Mouse (Mus musculus) embryo, embryonic 11 days (tissue): Measurements from ENCODE around the gene Rtn4rl2.

ENCODE experiments used
- DNase-seq: peaks from one replicate; pipeline ENCODE4 v3.0.0-alpha.2; 2015

The Rtn4rl2 gene

DNA sequence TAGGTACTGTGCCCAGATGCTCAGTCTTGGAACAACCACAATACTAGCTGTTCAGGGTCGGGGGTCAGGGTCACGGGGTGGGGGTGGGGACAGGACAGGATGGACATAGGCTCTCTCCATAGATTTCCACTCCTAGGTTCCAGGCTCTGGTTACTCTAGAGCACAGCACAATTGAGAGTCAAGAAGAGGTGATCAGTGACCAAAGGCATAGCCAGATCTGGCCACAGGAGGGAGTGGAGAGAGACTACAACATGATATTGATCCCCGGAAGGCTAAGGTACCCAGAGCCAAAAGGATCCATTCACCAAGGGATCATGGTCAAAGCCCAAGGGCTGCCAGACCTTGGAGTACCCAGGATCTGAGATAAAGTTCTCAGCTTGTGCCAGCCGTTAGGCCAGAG, 1.9 kb downstream of the Rtn4rl2 start:
- no peak for DNase-seq

DNA sequence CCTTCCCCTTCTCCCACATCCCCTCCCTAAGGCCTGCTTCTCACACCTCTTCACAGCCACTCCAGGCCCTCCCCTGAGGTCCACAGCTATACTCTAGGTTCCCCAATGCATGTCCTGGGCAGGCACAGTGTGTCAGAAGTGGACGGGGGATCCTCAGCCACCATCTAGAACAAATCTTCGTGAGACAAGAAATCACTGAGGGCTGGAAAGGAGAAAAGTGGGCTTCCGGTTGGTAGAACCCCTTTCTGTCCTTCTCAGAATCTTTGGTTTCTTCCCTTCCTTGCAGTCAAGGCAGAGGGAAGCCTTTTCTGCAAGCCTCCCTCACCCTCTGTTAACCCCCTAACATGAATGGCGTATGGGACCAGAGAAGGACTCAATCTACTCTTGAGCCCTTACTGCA, 2.6 kb downstream of the Rtn4rl2 start:
- DNase-seq = no peak

DNA sequence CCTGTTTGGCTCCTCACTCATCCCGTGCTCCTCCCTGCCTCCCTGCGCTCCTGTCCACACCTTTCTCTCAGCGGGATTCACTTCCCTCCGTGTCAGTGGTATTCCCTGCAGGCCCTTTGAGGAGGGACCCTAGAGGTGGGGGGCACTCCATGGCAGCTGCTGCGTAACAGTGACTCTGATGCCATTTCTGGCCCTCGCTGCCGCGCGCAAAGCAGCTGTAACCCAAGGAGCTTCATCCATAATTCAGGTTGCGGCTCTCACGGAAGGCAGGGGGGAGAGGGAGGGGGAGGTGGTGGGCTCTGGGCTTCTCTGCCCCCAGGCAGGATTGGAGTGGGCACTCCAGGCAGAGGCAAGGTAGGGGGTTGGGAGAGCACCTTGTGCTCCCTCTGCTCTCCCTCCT, 3.0 kb downstream of the Rtn4rl2 start:
- DNase-seq = peak; percentile 47

DNA sequence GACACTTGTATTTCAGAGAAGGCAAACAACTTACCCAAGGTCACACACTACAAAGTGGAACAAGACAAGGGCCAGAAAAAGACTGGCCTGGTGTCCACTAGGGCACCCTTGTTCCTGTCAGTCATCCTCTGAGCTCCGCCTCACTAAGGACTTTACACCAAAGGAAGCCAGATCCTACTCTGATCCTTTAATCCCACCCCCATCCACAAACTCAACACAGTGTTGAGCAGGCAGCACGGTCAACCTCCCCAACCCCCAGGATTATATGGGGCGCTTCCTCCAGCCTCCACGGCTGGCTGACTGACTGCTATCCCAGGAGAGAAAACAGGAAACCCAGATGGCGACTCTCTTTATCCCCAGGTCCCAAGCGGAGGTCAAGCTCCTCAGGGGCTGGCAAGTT, 3.4 kb downstream of the Rtn4rl2 start:
- DNase-seq = no peak

DNA sequence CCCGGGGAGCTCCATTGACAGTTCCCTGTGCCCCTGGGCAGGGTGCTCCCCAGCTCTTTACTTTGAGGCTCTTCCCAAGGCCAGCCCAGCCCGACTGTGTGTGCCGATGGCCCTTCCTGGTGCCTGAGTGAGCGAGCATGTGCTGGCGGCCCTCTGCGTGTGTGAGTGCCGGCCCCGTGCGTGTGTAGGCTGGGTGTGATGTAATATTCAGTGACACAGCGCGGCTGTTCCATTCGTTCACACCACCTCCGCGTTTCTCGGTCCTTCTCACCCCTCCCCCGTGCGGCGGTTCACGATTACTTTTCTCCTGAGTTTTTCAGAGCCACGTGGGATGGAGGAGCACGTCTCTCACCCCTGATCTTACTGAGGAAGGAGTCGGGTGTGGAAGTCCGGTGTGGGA, 3.9 kb downstream of the Rtn4rl2 start:
- DNase-seq = no peak

DNA sequence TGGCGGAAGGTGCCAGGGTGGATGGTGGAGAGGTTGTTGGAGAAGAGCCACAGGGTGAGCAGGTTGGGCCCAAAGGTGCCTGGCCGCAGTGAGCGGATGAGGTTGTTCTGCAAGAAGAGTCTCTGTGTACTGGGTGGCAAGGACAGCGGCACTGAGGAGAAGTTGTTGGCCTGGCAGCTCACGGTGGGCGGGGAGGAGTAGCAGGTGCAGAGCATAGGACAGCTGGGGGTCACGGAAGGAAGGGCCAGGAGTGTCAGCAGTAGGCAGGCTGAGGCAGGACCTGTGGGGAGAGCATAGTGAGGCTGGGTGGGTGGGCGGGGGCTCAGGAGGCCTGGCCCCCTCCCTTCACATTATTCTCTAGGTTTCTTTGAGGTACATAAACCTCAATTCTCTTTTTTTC, 5.9 kb downstream of the Rtn4rl2 start:
- DNase-seq = no peak

DNA sequence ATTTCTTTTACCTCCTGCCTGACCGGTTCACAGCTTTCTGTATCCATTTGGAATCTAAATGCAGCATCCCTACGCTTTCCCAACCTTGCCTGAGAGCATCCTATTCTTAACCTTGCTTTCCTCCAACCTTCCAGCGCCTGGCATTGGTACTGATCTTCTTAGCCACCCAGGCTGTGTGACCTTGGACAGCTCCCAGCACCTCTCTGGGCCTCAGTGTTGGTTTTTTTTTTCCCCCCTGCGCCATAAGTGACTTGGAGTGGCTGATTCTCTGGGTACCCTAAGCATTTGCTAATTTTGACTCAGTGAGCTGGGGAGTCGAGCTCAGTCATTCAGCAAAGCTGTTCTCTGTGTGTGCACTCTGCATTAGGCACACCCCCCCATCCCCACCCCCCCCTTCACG, 10.7 kb downstream of the Rtn4rl2 start:
- no peak for DNase-seq

DNA sequence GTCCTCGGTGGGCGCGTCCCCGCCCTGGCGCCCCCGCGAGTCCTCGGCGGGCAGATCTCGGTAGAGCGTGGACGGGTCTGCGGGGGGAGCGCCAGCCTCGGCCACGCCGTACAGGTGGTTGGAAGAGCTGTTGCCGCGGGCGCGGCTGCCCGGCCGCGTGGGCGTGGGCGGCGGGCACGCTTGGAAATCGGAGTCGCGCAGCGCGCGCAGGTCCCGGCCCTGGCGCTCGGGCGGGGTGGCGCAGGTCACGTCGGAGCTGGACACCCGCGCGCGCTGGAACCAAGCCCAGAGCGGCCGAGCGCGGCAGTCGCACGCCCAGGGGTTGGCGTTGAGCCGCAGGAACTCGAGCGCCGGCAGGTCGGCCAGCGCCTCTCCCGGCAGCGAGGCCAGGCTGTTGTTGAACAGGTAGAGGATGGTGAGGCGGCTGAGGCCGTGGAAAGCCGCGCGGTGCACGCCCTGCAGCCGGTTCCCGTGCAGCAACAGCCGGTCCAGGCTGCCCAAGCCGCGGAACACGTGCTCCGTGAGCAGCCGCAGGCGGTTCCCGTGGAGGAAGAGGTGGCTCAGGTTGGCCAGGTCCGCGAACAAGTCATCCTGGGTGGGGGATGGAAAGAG, 14.3 kb downstream of the Rtn4rl2 start:
- DNase-seq = peak; percentile 52

DNA sequence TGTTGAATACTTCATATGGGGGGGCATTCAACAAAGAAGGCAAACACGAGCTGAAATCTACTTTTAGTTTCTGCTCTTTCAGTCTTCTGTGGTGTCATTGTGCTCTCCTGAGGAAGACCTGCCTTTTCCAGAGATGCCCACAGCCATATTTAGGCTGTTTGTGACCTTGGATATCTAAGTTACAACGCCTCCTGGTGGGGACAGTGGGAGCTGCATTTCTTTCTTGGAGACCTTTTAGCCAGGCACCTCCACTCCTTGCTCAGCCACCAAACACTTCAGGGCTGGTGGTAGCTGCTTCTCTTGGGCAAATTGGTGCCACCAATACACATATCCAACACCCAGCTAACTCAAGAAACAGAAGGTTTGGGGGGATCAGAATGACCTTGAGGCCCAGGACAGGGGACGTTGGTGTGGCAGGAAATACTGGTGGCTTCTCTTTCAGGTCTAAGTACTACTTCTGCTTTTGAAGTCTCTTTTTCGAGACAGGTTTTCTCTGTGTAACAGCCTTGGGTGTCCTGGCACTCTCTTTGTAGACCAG, 15.8 kb downstream of the Rtn4rl2 start:
- DNase-seq = no peak

DNA sequence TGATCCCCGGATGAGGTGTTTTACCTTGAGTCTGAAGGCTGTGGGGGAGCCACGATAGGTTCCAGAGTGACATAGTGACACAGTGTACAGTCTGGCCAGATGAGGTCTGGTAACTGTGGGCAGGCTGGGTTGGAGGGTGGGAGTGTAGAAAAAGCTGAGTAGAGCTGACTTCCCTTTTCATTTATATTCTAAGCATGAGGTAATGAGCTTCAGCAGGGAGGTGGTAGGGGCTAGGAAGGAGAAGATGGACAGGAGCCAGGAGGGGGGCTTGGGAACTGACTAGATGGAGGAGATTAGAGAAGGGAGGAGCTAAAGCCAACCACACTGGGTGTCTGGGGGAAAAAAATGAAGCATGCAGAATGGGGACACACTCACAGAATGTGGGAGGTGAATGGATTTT, 17.5 kb downstream of the Rtn4rl2 start:
- DNase-seq = no peak

DNA sequence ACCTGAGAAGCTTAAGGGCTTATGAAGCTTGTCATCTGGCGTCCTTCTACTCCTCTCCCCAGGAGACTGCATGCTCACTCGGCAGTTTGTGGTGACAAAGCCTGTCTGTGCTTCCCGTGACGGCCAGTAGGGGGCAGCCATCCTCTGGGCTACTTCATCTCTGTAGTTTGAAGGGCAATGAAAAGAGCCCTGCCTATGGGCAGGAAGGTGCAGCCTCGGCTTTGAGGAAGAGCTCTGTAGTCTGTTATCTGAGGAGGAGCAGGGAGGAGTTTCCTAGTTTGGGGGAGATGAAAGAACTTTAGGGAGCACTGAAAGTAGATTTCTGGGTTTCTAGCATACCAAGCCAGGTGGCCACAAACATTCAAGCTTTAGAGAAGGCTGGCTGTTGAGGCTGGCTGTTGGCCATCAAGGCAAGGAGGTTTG, 18.0 kb downstream of the Rtn4rl2 start:
- peak; percentile 69 for DNase-seq

DNA sequence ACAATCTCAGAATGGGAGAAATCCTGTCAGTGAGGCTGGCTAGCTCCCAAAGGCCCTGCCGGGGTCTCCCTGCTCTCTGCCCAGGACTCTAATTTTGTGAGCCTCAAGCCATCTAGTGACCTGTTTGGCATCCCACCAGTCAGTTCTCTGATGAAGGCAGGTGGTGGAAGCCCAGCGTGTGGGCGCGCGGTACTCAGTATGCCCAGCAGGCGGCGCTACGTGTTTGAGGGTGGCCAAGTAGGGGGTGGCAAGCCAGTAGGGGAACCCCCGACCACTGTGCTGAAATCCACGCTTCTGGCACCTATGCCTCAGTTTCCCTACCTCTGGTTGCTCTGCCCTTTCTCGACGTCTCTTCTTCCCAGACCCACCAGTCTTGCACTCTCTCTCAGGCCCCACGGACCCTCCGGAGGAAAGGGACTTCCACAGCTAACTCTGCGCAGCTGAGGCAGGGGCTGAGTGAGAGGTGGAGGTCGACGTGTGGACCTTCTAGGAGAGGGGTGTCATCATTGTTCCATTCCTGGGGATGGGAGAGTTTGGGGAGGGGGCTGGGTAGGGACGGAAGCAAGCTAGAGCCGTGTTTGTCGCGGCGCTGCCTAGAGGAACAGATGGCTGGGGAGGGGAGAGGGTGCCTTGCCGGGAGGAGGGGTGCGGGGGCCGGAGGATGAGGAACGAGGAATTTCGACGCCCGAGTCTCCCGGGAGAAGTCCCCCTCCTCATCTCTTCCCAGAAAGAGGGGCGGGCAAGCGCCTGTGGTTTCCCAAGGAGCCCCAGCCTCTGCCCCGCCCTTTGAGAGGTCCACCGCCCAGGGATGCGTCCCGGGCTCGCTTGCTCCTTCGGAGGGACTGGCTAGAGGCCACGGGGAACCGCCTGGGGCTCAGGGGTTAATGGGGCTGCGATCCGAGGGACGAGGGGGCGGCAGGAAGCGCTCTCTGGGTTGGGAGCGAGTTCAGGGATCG, 20.6 kb downstream of the Rtn4rl2 start:
- peak; percentile 70 for DNase-seq

DNA sequence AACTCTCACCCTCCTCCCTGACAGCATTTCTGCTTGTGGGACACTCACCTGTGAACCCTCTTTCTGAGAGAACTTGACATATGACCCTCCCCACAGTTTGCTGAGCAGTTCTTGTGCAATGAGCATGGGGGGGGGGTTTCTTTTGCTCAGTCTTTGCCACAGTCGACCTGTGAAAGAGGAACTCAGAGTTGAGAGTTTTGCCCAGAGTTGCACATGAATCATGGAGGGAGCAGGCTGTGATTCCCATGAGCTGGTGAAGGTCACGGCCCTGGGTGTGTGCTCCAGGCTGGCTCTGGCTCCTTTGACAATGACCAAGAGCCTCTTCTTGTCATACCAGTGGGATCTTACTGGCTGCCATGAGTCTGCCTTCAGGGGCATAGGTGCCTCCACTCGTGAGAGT, 24.3 kb downstream of the Rtn4rl2 start:
- DNase-seq = no peak

DNA sequence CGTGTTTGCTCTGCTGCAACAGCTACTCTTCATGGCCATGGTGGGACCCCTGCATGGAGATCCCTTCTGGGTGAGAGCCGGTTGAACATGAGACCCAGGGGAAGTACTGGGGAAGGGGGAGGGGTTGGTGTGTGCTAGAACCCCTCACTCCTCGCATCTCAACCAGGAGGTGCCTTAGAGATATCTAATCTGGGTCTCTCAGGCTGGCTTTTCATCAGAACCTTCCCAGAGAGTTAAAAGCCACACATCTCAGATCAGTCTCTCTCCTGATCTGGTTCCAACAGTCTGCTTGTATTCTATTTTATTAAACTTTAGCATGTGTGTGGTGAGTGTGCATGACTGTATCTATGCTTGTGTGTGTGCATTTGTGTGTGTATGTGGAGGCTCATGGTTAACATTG, 25.1 kb downstream of the Rtn4rl2 start:
- DNase-seq = no peak

DNA sequence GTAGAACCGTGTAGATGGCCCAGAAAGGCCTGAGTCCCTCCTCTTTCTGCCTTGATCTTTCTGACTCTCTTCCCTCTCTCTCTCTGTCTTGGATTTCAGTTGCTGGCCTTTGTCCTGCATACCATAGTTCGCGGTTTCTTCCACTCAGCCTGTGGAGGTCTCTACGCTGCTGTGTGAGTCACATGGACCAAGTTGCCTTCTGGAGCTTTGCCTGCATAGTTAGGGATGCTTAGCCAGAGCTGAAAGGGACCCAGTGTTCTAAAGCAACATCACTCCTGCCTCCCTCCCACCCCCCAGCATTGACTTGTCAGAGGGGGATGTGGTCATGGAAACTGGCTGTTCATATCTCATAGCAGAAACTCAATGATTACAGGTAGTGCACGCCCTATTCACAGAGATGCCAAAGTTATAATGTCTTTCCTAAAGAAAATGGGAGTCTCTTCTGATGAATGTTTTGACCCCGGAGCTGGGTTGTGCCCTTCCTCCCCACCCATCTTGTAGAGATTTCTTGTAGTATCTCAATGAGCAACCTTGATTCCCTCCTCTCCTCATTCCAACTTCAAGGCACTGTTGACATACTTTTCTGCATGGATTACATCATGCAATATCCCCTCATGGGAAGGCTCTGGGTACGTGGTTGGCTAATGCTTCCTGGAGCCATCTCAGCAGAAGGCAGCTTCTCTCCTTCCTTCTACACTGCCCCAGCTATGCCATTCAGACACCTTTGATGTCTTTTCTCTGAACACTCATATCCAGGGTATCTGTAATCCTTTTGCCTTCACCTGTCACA, 26.3 kb downstream of the Rtn4rl2 start:
- no peak for DNase-seq

DNA sequence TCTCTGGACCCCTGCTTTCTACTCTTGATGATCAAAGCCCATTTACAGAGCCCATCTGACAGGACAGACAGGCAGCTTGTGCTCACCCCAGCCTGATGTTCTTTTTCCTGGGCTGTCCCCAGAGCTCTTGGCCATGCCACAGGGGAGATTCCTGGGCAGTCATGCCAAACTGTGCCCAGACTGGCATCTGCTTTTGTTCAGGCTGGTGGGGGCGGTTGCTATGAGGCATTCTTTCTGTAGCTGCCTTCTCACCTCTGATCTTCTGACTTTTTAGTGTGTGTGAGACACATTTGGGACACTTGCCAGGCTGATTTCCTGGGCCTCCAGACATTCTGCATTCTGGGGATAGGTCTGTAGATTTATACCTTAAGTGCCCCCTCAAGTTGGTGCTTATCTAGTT, 28.0 kb downstream of the Rtn4rl2 start:
- no peak for DNase-seq

DNA sequence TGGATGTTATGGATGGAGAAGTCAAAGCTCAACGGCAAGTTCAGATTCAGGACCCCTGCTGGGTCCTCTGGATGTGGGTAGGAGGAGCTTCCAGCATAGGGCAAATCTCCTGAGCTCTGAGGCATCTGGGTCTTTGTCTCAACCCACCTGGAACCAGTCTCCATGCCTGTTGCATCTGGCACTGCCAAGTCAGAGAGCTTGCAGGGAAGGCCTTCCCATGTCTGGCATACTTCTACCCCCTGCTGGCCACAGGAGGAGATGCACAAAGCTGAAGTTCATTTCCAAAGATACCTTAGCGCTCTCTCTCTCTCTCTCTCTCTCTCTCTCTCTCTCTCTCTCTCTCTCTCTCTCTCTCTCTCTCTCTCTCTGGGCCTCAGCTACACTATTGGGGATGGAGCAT, 30.8 kb downstream of the Rtn4rl2 start:
- DNase-seq = peak; percentile 69

DNA sequence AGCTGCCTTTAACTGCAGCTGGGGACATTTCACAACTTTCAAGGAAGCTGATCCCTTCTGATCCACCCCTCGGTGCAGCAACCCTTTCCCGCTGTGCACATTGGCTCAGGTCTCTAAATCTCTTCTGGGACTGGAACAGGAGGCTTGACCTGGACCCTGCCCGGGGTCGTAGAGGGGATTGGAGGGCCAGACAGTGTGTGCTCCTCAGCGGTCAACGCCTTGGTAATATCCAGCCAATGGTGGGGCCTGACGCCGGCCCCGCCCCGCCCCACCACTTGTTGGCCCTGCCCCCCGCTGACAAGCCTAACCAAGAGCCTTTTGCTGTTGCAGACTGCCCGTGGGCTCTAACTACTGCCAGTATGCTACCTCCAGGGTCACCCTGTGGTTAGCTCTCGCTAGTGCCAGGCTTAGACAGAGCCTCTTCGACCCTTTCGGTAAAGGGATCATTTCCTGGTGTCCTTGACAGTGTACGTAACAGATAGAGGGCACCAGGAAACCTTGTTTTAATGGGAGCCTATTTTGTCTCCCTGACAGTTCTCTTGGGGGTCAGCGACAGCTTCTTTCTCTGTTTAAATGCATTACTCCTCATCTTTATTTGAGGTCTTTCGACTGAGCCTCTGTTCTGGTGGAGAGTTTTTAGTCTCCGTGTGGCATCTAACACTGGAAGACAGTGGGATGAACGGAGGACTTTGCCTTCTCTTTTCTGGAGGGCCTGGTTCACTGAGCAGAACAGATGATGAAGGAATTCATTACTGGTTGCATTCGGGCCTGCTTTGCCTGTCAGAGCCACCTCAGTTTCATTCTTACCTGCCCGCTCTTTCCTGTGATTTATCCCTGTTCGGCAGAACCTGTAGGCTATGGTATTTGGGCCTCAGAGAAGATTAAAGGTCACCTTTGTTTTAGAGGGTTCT, 35.1 kb downstream of the Rtn4rl2 start:
- peak; percentile 77 for DNase-seq

DNA sequence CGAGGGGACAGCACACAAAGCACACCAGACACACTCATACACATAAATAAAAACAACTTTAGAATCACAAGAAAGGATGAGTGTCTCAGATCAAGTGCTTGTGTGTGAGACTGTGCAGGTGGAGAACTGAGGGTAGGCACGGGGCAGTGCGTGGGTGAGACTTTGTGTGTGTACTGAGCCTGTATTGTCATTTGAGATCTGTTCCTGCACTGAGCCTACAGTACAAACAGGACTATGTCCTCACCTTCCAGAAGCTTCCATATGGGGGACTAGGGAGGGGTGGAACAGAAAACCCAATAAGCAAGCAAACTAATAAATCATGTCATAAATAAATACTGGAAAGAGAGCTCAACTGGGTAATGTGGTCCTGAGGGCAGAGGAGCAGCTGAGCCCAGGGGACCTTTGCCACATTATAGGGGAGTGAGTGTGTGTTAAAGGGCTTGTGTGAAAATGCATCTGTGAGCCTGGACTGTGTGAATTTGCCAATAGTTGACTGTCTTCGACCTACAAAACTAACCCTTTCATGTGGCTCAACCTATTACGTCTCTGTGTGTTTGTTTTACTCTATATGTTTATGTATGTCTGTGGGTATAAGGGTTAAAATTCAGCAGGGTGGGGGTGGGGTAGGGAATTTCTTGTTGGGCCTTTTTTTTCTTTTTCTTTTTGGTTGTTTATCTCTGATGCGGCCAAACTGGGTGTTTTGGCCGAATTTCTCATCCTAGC, 35.9 kb downstream of the Rtn4rl2 start:
- DNase-seq = no peak

DNA sequence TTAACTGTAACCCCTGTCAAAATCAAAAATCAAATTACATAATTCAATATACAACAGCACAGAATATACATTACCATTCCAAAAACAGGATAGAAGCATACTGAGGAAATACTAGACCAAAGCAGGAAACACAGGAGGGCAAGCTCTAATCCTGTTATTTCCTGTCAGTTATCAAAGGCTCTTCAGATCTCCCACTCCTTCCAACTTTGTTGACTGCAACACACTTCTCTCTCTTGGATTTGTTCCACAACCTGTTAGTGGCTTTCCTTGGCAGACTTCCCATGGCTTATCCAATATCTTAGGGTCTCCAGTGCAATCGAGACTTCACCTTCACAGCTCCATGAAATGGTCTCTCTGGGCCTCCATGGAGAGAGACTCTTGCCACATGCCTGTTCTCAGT, 41.3 kb downstream of the Rtn4rl2 start:
- no peak for DNase-seq

DNA sequence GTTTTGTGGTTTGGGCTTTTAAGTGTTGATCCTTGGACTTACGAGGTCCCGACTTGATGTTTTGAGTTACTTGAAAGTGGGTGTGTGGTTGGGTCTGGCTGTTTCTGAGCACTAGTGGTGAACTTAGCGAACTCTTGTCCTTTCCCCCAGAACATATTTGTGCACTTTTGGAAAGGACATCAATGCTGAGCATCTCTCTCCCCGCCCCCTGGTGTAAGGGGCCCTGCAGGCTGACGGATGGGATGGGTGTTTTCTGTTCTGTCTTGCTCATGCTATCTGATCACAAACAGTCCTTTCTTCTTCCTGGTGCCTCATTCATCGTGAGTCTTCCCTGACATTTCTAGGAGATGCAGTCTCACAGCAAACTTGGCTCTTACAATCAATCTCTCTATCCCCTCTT, 42.9 kb downstream of the Rtn4rl2 start:
- DNase-seq = no peak

DNA sequence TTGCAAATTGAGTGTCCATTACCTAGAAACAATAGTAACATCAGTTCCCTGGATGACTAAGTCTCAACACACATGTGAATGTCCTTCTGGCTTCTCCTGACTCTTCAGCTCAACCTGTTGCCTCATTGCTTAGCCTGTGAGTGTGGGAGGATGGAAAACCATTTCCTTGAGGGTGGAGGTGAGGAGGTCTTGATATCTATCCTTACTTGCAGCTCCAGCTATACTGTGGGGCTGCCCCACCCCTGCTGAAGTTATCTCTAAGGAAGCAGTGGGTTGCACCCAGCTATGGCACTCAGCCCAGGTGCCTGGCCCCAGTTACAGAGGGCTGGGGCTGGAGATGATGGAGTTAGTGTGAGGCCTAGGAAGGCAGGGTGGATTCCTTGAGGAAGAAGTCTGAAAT, 44.6 kb downstream of the Rtn4rl2 start:
- DNase-seq = no peak
